Mouse (Mus musculus) testis, adult 2 months (tissue): ENCODE results near the gene Plxdc1.

Experiments
- CTCF ChIP-seq: fragments of 200-500 bp; IDR thresholded peaks from 2 replicates; pipeline ENCODE4 v1.5.1; 2012; ENCODE audit warnings: low read depth, mild to moderate bottlenecking, inconsistent platforms, low read length, moderate library complexity; ENCODE audit not compliant: control insufficient read depth, insufficient read depth, insufficient replicate concordance
- POLR2A ChIP-seq: fragments of 200-500 bp; IDR thresholded peaks from 2 replicates; pipeline ENCODE4 v1.6.1; 2012; ENCODE audit warnings: low read depth, mild to moderate bottlenecking, inconsistent platforms, low read length, moderate library complexity; ENCODE audit not compliant: control insufficient read depth

DNA sequence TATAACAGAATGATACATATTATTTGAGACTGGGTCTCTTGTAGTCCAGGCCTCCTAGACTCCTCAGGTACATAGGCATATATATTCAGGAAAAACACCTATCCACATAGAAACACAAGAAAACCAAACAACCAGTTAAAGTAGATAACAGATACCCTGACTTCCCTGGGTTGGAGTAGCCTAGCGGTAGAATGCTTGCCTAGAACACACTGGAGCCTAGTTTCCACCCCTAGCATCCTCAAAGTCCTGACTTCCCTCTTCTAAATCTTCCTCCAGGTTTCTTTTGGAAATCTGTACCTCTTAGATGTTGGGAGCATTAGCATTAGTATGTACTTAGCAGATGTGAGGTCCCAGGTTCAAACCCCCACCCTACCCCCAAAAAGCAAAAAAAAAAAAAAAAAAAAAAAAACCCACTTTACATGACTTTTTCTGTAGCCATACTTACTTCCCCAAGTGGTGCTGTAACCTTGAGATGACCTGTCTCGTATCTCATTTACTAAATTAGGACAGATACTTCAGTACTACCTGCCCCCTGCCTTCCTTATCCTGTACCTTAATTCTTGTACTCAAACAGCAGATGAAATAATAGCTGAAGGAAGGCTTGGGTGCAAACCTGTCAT, 100.8 kb downstream of the Plxdc1 start:
- TF ChIP-seq CTCF (no peak), POLR2A (no peak)
